Mouse (Mus musculus) thymus, postnatal 4 days (tissue): ENCODE data around the gene Ldlrap1.

Experiments used
- DNase-seq: peaks from one replicate; pipeline ENCODE4 v3.0.0; 2021

The Ldlrap1 gene

GRCm38 (mm10) chr4:134775234-134775944 is 7.6 kb upstream of the Ldlrap1 start:
- DNase-seq = no peak

GRCm38 (mm10) chr4:134774126-134774525 is 6.3 kb upstream of the Ldlrap1 start:
- no peak for DNase-seq

DNA sequence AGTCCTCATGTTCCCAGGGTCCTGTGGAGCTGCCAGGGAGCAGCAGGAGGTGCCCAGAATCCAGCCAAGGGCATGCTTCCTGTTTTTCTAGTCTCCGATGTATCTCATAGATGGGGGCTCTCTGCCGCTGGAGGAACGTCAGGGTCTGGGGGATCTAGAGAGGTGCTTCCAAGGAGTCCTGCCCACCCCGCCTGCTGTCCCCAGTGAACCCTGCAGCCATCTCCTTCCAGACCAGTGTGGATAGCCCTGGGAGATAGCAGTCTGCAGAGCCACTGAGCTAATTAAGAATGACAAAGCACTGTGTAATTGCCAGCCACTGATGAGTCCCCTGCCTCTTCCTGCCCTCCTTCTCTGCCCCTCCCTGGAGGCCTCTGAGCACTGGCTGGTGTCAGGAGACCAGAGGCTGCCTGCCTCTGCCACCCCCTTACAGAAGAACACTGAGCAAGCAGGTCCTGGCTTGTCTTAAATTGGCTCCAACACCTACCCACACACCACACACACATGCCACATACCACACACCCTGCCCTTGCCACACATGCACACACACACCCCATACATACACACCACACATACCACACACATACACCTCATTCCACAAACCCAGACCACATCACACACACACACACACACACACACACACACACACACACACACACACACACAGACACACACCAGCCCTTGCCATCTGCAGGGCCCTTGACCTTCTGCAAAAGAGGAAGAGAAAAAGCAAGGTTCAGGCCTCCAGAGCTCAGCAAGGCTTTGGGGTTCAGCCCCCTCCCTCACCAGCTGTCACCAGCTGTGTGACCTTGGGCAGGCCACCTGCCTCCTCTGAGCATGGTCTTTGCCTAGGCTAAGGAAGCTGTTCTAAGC is 5.2 kb upstream of the Ldlrap1 start:
- DNase-seq = peak; percentile 56

DNA sequence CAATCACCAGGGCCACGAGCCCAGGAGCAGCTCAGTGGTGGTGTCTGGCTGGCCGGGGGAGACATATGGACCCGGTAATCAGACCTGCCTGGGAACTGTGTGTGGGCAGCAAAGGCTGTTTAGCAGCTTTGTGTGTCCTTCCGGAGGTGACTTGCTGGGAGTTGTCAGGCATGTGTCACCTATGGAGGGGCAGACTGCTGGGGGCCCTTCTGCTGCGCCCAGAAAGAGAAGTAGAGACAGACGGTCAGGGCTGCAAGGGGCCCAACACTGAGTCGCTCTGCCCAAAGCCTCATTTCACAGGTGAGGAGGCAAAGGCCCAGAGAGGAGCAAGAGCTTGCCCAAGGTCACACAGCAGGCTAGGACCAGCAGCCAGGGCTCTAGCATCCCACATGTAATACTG is 2.1 kb upstream of the Ldlrap1 start:
- DNase-seq = no peak

DNA sequence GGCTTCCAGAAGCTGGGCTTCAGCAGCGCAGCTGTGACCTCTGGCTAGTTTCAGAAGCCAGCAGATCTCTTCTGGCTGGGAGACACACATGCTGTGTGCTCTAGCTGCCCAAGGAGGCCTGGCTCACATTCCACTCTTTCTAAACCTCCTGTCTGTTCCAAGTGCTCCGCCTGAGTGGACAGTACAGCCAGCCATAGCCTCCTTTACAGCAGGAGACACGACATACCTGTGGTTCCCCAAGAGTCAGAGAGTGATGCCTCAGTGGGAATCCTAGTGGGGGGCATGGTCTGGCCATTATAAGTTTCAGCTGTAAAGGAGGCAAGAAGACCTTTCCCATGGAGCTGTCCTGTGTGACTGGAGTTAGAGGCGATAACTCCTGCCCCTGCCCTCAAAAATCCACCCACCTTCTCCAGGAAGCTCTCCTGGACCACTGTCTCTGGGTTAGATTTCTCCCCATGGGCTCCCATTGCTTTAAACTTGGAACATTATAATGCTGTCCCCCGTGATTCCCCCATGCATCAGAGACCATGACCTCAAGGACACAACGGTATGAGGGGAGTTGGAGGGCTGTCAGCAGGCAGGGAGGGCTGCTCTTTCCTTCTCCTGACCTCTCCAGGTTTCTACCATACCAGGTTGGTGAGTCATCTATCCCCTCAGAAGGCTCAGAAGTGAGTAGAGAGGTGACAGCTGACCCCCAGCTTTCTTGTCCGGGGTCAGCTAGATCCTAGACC is 1.4 kb upstream of the Ldlrap1 start:
- DNase-seq = no peak

GRCm38 (mm10) chr4:134768226-134768888 is 533 bp upstream of the Ldlrap1 start:
- DNase-seq = no peak

DNA sequence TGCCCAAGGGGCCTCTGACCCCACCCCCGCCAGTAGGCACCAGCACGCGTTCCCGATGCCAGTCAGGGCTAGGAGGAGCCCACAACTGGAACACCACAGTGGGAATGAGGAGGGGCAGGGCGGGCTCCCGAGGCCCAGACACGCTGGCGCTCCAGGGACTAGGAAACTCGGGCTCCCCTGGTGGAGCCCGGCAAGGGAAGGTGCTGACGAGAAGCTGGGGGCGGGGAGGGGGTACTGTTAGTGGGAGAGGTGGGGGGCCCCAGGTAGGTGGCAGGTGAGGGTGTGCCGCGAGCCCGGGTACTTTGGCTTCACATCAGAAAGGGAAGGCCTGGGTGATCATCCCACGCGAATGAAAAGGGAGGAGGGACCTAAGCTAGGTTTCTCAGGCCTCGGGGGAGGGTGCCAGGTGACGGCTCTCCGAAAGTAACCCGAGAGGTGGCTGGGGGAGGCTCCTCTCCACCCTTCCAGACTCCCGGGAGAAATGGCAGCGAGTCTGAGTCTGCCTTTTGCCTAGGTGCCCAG is 859 bp downstream of the Ldlrap1 start:
- no peak for DNase-seq

DNA sequence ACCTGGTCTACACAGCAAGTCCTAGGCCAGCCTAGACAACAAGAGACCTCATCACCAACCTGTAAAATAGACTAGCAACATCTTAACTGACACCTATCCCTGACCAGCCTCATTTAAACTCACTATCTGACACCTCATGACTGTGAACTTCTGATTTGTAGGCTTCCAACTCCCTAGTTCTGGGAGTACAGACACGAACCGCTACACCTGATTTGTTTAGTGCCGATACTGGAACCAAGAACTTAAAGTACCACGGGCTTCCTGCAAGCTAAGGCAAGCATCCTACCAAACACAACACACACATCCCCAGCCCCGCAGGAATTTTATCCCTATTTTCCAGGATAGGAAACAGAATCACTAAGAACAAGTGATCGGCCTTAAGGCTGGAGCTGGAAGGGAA is 1.5 kb downstream of the Ldlrap1 start:
- DNase-seq = no peak

DNA sequence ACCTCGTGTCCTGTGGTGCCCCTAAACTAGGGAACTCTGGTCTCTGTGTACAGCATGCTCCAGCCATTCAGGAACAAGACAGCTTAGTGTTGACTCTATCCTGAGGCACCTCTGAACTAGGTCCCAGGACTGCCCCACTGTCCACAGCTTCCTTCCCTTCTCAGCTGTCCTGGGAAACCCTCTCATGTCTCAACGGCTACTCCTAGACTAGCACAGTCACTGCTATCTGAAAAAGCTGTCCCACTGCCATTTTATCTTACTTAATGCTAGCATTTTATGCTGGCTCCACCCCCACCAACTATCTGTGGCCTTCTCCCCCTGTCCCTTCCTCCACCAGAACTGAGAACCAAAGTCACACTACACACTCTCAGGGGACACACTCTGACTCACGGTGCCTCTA is 3.5 kb downstream of the Ldlrap1 start:
- no peak for DNase-seq

DNA sequence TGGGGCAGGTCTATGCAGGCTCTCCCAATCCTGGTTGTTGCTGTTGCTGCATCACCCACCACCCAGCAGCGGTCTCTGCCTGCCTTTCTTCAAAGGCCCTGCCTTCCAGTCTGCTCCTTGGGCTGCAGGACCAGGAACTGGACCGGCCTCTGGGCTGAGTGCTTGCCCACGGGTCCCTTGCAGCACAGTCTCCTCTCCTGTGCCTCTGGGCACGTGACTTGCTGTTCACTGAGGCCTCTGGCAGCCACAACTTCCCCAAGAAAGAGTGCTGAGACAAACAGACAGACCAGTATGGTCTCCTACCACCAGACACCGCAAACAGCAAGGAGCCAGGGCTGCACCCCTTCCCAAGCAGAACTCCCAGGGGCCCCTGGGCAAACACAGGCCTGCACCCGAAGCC is 5.5 kb downstream of the Ldlrap1 start:
- DNase-seq = no peak

GRCm38 (mm10) chr4:134760793-134761201 is 7.0 kb downstream of the Ldlrap1 start:
- no peak for DNase-seq

DNA sequence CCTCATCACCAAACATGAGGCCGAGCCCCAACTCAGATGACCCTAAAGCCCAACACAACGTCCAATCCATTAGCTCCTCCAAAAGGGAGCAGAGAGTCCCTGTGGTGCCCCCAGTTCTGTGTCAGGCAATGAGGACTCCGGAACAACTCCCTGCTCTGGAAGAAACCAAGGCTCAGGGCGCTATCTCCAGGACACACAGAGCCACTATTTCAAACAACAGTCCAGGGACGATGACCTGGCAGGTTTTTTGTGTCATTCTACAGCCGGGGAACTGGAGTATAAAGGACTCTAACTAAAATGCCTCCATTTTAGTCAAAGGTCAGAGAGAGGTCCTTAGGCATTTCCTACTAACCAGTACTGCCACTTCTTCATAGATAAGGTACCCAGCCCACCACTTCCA is 7.5 kb downstream of the Ldlrap1 start:
- no peak for DNase-seq

GRCm38 (mm10) chr4:134759564-134759963 is 8.3 kb downstream of the Ldlrap1 start:
- no peak for DNase-seq

- DNase-seq = no peak
These were observed 8.9 kb downstream of the Ldlrap1 start for GRCm38 (mm10) chr4:134758922-134759321.

GRCm38 (mm10) chr4:134758367-134758766 is 9.5 kb downstream of the Ldlrap1 start:
- DNase-seq = no peak

GRCm38 (mm10) chr4:134756953-134757352 is 10.9 kb downstream of the Ldlrap1 start:
- no peak for DNase-seq

- DNase-seq = no peak
These were observed 12.9 kb downstream of the Ldlrap1 start for GRCm38 (mm10) chr4:134754941-134755340.

- peak; percentile 73 for DNase-seq
These were observed 13.5 kb downstream of the Ldlrap1 start for GRCm38 (mm10) chr4:134754371-134754770.

DNA sequence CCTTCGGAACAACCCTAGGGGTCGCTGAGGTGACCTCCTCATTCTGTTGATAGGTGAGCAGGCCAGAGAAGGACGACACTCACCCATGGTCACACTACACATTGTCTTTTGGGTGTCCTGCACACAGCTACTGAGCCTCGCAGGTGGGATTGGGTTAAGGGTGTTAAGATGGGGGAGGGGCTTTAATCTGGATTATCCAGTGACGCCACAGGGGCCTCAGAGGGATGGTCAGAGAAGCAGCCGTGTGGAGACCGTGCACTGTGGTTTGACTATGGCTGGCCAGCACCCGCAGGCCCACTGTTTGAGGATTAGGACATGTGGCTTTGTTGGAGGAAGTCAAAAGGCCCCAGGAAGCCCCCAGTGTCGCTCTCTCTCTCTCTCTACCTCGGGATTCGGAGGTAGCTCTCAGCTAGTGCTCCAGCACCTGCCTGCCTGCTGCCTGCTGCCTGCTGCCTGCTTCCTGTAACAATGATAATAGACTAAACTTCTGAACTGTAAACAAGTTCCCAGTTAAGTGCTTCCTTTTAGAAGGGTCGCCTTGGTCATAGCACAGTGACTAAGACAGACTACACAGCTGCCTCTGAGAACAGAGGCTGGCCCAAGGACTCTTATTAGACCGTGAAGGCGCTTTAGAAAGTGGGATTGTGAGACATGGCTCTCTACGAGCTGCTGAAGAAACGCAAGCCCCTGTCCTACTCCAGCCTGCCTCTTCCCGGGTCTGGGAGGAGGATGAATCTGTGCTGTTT is 14.1 kb downstream of the Ldlrap1 start:
- peak; percentile 66 for DNase-seq

- DNase-seq = no peak
These were observed 14.9 kb downstream of the Ldlrap1 start for GRCm38 (mm10) chr4:134752911-134753426.

GRCm38 (mm10) chr4:134751682-134752380 is 16.0 kb downstream of the Ldlrap1 start:
- DNase-seq = no peak
